Mouse (Mus musculus) bone marrow, adult 2 months (tissue): Measurements from ENCODE around the gene Syngr1.

Source experiments
- CTCF ChIP-seq: fragments of 200-500 bp; IDR thresholded peaks from 2 replicates; pipeline ENCODE4 v1.5.1; 2011; ENCODE audit warnings: low read length, control low read depth; ENCODE audit not compliant: control insufficient read depth, insufficient read depth
- POLR2A ChIP-seq: fragments of 200-500 bp; IDR thresholded peaks from 2 replicates; pipeline ENCODE4 v1.6.1; 2011; ENCODE audit warnings: low read depth, mild to moderate bottlenecking, control low read depth, low read length, borderline replicate concordance; ENCODE audit not compliant: control insufficient read depth

DNA sequence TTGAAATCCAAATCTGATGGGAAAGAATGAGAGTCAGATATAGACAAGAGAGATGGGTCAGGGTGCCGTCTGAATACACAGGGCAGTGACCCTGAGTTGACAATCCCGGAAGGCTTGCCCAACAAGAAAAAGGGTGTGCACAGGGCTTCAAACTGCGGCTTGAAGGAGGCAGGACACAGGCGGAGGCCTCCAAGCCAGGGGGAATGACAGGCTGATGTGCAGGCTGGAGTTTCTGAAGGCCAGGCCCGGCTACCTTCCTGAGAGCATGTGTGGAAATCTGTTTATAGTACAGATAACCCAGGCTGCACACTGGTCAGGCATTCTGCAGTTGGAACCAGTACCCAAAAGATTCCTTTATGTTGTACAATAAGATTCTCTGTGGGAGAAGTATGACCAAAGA lies 56.4 kb downstream of the Syngr1 start:
- TF ChIP-seq CTCF (no peak), POLR2A (no peak)
